Mouse (Mus musculus): ENCODE results near the gene Dusp6. TPM values are rescaled to one million over a fixed set of nuclear protein-coding genes. Genes with fewer than 3 reads are reported as not detected.

Gene Dusp6
- polyA plus RNA-seq, 1 experiment from 2014 or later: 23.9 TPM

DNA sequence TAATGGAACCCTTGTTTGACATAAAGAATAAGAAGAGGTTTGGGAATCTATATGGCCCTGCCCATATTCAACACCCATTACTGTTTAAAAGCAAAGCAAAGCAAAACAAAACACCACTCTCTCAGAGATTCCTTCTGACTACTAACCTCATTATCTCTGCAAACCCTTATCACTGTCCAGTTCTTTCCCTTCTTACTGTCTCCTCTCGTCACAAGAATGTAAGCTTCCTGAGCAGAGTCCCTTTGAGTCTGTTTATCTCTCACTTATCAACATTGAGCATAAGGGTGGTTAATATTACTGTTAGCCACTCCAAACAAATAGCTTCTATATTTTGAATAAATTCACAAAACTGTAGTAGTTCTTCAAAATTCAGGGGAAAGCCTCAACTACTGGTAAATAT is 48.9 kb downstream of the Dusp6 start:
- no peaks in the 10 kb centered on the region for H3K4me1 ChIP-seq
- H3K9ac ChIP-seq (replicated peaks): no peak overlapping the region
- 86% methylated on average over 1 of the region's 1 CpGs for WGBS

DNA sequence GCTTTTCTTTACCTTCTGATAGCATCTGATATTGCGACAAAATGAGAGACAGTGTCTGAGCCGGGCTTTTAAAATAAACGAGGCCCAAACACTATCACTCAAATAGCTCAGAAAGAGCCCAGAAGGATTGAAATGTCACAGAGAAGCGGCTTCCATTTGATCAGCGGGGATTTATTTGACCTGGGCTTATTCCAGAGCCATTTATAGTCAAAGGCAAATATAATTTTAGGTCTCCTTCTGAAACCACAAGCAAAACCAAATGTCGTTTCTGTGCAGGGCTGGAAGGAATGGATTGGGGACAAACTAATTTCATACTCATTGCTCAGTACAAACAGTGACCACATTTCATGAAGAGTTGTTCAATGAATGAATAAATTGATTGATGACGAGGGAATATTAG is 51.3 kb downstream of the Dusp6 start:
- H3K27me3 ChIP-seq: no peaks in the 10 kb centered on the region
- no peaks in the 10 kb centered on the region for H3K4me1 ChIP-seq
- H3K36me3 ChIP-seq: no peaks in the 10 kb centered on the region
- H3K27ac ChIP-seq (replicated peaks): no peak overlapping the region
- no peak overlapping the region for H3K4me2 ChIP-seq (replicated peaks)
- H3K9me3 ChIP-seq: no peaks in the 10 kb centered on the region
- 78% methylated on average over 7 of the region's 7 CpGs for WGBS
- no peak overlapping the region for H3K9ac ChIP-seq (replicated peaks)
- no peak overlapping the region for H3K4me3 ChIP-seq
- ATAC-seq (ENCODE audit: low FRiP score, low read depth): no peak

More for the DNA sequence above, 48.9 kb downstream of the Dusp6 start:
- no peak for ATAC-seq (ENCODE audit: low FRiP score, low read depth)
- Histone ChIP-seq H3K36me3 (no peaks in the 10 kb centered on the region), H3K27me3 (no peaks in the 10 kb centered on the region), H3K27ac (replicated peaks) (no peak overlapping the region), H3K4me2 (replicated peaks) (no peak overlapping the region), H3K9me3 (no peaks in the 10 kb centered on the region), H3K4me3 (no peak overlapping the region)

DNA sequence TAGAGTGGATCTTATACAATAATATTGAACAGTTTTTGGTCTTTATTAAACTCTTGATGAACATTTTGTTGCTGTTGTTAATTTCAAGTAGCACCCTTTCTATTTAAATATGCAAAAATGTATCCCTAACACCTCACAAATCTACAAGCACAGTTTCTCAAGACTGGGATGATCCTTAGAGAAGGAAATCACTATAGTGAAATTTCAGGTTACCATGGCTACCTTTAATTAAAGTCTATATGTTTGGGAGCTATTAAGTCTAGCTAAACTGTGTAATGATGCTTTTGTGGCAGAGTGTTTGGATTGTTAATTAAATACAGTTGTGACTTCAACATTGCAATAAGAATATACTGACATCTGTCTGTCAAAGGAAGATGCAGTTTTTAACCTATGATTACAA is 54.0 kb downstream of the Dusp6 start:
- H3K27ac ChIP-seq (replicated peaks): no peak overlapping the region
- no peak for ATAC-seq (ENCODE audit: low FRiP score, low read depth)
- H3K9me3 ChIP-seq: no peaks in the 10 kb centered on the region
- H3K27me3 ChIP-seq: no peaks in the 10 kb centered on the region
- H3K9ac ChIP-seq (replicated peaks): no peak overlapping the region
- no peaks in the 10 kb centered on the region for H3K4me1 ChIP-seq
- no peaks in the 10 kb centered on the region for H3K36me3 ChIP-seq
- H3K4me2 ChIP-seq (replicated peaks): no peak overlapping the region
- no peak overlapping the region for H3K4me3 ChIP-seq

Other genes with a start within 250 kb of the Dusp6 start
- 20.4 and 23.6 TPM in 2 replicates for gene Poc1b, start 156.2 kb upstream of the Dusp6 start, polyA plus RNA-seq (2016; fragmentation: Nextera tagmentation; extraction: Ambion mirVana)
- gene Galnt4, start 155.1 kb upstream of the Dusp6 start, polyA plus RNA-seq (2016; fragmentation: Nextera tagmentation; extraction: Ambion mirVana): 5.1 and 5.3 TPM in 2 replicates
- not detected in 2 replicates for gene Phxr2, start 136.9 kb upstream of the Dusp6 start, polyA plus RNA-seq (2016; fragmentation: Nextera tagmentation; extraction: Ambion mirVana)